Mouse (Mus musculus) stomach, embryonic 14.5 days (tissue): ENCODE results near the gene App. TPM values are rescaled to one million over a fixed set of nuclear protein-coding genes. Genes with fewer than 3 reads are reported as not detected.
A peak's percentile ranks its signal among the peaks of the same experiment; 100 is the strongest.

Experiments
- ATAC-seq: fragments of 200-750 bp; cut with Nextera tagmentation; 2 replicates; pipeline ENCODE4 v1.8.0; 2017; ENCODE audit warnings: low read depth, moderate TSS enrichment; ENCODE audit not compliant: insufficient number of reproducible peaks, insufficient read depth, low FRiP score
- H3K27ac ChIP-seq: fragments of 300-500 bp; sonication (generic); 2 replicates; pipeline ENCODE4 v1.5.1; 2014; ENCODE audit warnings: mild to moderate bottlenecking, low read length, moderate library complexity, mixed read lengths
- H3K27me3 ChIP-seq: fragments of 300-500 bp; sonication (generic); 2 replicates; pipeline ENCODE4 v1.6.1; 2014; ENCODE audit warnings: low read length, control low read depth, mixed read lengths; ENCODE audit not compliant: control insufficient read depth, insufficient read depth
- H3K36me3 ChIP-seq: fragments of 300-500 bp; sonication (generic); 2 replicates; pipeline ENCODE4 v1.6.1; 2014; ENCODE audit warnings: mild to moderate bottlenecking, control low read depth, low read length, moderate library complexity, mixed read lengths; ENCODE audit not compliant: control insufficient read depth, insufficient read depth
- H3K4me1 ChIP-seq: fragments of 300-500 bp; sonication (generic); 2 replicates; pipeline ENCODE4 v1.6.1; 2014; ENCODE audit warnings: low read length, control low read depth, mixed read lengths; ENCODE audit not compliant: control insufficient read depth, insufficient read depth
- H3K4me2 ChIP-seq: fragments of 300-500 bp; sonication (generic); replicated peaks from 2 replicates; pipeline ENCODE4 v1.6.1; 2014; ENCODE audit warnings: low read depth, low read length, control low read depth
- H3K4me3 ChIP-seq: fragments of 300-500 bp; sonication (generic); 2 replicates; pipeline ENCODE4 v1.5.1; 2014; ENCODE audit warnings: low read depth, low read length, control low read depth
- H3K9ac ChIP-seq: fragments of 300-500 bp; sonication (generic); replicated peaks from 2 replicates; pipeline ENCODE4 v1.6.1; 2014; ENCODE audit warnings: low read depth, mild to moderate bottlenecking, control low read depth, low read length, moderate library complexity, mixed read lengths
- H3K9me3 ChIP-seq: fragments of 300-500 bp; sonication (generic); 2 replicates; pipeline ENCODE4 v1.6.1; 2016; ENCODE audit warnings: low read depth, low read length, control low read depth; ENCODE audit not compliant: control insufficient read depth
- WGBS: fragments of 180-500 bp; shearing (Covaris S2); extraction: QIAGEN DNeasy Blood & Tissue Kit; methylation state at CpG from one replicate; pipeline ENCODE4 v1.1.7; 2014; 5-methylcytosine and 5-hydroxymethylcytosine counted together
- polyA plus RNA-seq: library from polyadenylated mRNA; unstranded; fragments of >200 nt; fragmentation: Nextera tagmentation; extraction: Ambion mirVana; gene quantifications from 2 replicates; pipeline ENCODE4 v1.2.1, GENCODE M21; 2014

Gene App
- polyA plus RNA-seq, 1 experiment from 2014 or later: 160 TPM

DNA sequence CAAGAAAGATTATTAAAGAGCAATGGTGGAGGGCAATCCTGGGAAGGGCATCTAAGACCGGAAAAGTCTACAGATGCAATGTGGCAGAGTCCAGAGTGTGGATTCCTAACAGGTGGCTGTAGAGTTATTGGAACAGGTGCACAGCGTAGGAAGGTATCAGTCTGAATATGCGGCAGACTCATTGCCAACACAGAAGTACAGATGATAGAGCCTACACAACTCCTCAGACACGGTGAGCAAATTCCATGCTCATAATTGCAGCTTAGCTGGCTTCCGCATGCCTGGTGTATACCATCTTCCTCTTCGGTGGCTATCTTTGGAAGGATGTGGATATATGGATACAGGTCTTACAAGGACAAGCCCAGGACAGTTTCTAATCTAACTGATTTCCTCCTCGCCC, 204.5 kb downstream of the App start:
- Histone ChIP-seq H3K4me3 (no peak overlapping the region), H3K27ac (no peak overlapping the region), H3K9ac (no peak overlapping the region), H3K9me3 (no peaks in the 10 kb centered on the region), H3K4me2 (no peak overlapping the region), H3K4me1 (peaks cover 4% of the 10 kb centered on the region; the same call in 1 of the 2 replicates), H3K27me3 (no peaks in the 10 kb centered on the region), H3K36me3 (peaks cover 5% of the 10 kb centered on the region; the same call in 1 of the 2 replicates)
- 95% methylated on average over 7 of the region's 7 CpGs for WGBS
- ATAC-seq: no peak

DNA sequence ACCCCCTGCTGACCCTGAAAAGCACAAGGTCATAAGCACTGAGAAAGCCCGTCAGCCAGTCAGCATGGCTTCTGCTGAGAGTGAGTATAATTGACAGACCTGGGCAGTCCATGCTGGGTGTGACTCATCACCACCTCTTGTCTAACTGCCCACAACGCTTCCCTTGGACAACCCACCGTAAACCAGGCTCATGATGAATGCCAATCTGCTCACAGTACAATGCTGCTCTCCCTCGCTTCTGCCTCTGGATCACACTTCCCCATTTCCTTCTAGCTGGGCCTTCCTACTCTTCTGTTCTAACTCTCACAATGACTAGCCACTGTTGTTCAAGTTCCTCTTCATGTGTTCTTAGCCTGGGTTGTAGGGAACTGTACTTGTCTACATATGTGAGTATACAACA, 206.6 kb downstream of the App start:
- Histone ChIP-seq H3K9me3 (no peaks in the 10 kb centered on the region), H3K27ac (no peak overlapping the region), H3K4me1 (no peaks in the 10 kb centered on the region; the same call in 1 of the 2 replicates), H3K4me2 (no peak overlapping the region), H3K4me3 (no peak overlapping the region), H3K36me3 (peaks cover 12% of the 10 kb centered on the region; the same call in 1 of the 2 replicates), H3K9ac (no peak overlapping the region), H3K27me3 (no peaks in the 10 kb centered on the region)
- 83% methylated on average over 4 of the region's 4 CpGs for WGBS
- no peak for ATAC-seq

DNA sequence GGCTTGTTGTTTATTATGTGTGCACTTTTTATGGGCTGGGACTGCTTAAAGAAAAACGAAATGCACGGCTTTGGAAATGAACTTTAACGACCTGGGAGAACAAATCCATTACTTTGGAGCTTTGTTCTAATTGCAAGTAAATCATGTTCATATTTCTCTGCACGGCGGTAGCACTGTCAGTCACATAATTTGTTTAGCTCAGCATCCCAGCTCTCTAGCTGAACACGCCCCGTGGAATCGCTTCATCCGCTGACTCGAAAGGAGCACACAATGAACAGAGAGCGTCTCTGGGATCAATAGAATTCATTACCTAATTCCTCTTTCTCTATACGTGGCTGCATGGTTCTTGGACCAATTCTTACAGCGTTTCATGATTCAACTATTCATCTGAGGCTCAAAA, 207.5 kb downstream of the App start:
- H3K9me3 ChIP-seq: no peaks in the 10 kb centered on the region
- no peak overlapping the region for H3K9ac ChIP-seq
- WGBS: 75% methylated on average over 13 of the region's 13 CpGs
- H3K4me1 ChIP-seq: no peaks in the 10 kb centered on the region
- no peak overlapping the region for H3K4me3 ChIP-seq
- H3K4me2 ChIP-seq: no peak overlapping the region
- ATAC-seq: no peak
- no peak overlapping the region for H3K27ac ChIP-seq
- H3K36me3 ChIP-seq: peaks cover 15% of the 10 kb centered on the region; the same call in 1 of the 2 replicates
- no peaks in the 10 kb centered on the region for H3K27me3 ChIP-seq

DNA sequence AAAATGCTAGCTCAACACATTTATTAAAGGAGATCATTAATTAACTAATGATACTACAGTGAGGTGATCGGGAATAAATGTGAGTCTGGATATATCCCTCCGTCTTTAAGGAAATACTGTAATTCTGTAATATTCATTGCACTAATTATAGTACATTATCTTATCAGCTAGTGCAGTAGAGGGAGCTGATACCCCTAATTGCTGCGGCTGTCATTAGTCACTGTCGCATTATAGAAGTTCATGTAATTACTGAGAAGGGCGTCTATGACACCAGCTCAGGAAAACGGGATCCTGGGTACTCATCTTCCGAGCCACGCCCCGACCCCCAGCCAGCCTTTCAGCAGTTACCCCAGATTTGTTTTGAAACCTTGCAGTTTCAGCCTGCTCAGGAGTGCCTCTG, 209.6 kb downstream of the App start:
- H3K27me3 ChIP-seq: no peaks in the 10 kb centered on the region
- no peak overlapping the region for H3K9ac ChIP-seq
- H3K9me3 ChIP-seq: no peaks in the 10 kb centered on the region
- no peak overlapping the region for H3K27ac ChIP-seq
- ATAC-seq: no peak
- 82% methylated on average over 9 of the region's 9 CpGs for WGBS
- H3K36me3 ChIP-seq: peaks cover 15% of the 10 kb centered on the region
- H3K4me3 ChIP-seq: no peak overlapping the region
- H3K4me2 ChIP-seq: no peak overlapping the region
- H3K4me1 ChIP-seq: no peaks in the 10 kb centered on the region

DNA sequence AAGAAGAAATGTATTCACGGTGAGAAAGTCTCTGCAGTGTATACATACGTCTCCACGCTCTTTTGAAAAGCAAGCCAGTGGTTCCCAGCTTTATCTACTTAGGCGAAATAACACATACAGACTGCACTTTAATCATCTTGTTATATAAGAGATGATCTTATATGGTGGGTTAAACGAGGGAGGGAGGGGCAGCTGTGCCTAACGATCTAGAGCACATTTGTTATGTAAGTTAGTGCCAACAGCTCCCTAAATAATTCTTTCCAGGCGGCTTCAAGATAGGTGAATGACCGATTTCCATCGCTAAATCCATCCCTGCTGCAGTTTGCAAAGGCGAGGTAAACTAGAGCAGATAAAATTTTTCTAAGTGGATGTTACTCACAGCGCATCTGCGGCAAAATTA, 210.0 kb downstream of the App start:
- H3K9ac ChIP-seq: no peak overlapping the region
- H3K27me3 ChIP-seq: no peaks in the 10 kb centered on the region
- H3K9me3 ChIP-seq: no peaks in the 10 kb centered on the region
- no peak for ATAC-seq
- peaks cover 15% of the 10 kb centered on the region for H3K36me3 ChIP-seq
- no peak overlapping the region for H3K4me3 ChIP-seq
- no peak overlapping the region for H3K4me2 ChIP-seq
- H3K4me1 ChIP-seq: no peaks in the 10 kb centered on the region
- no peak overlapping the region for H3K27ac ChIP-seq
- WGBS: 85% methylated on average over 12 of the region's 12 CpGs

DNA sequence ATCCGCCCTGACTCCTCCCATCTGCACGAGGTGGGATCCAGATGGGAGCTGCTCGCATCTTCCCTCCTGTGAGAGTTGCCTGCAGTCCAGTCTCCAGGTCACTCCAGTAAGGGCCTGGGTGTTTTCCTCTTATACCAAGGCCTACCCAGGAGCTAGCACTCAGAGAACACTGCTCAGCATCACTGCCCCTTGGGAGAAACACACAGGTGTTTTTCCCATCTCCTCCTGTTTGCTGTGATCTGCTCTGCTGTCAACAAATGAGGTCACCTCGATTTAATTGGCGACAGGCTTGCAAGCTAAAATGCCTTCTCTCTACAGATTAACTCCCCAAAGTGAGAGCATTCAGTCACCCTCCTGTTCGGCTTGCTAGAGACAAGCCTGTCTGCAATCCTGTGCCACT, 216.3 kb downstream of the App start:
- ATAC-seq: no peak
- H3K4me3 ChIP-seq: no peak overlapping the region
- WGBS: 68% methylated on average over 6 of the region's 6 CpGs
- H3K9ac ChIP-seq: no peak overlapping the region
- no peaks in the 10 kb centered on the region for H3K27me3 ChIP-seq
- H3K4me2 ChIP-seq: no peak overlapping the region
- no peaks in the 10 kb centered on the region for H3K4me1 ChIP-seq
- H3K36me3 ChIP-seq: peaks cover 8% of the 10 kb centered on the region
- no peak overlapping the region for H3K27ac ChIP-seq
- no peaks in the 10 kb centered on the region for H3K9me3 ChIP-seq

DNA sequence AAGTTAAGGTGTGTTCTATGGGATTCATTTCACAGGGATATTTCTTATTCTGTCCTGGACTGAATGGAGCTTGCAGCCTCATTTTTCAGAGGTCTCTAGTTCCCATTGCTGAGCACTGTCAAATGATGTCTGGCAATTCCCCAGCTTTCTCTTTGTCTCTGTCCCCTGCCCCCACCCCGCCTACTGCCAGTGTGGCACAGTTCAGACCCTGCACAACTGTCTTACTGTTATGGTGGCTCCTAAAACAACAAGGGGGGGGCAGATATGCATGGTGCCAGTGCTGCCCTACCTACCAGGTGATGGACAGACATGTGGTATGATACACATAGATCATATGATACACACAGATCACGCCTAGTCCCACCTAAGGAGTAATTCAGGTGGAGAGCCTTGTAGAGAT, 216.9 kb downstream of the App start:
- Histone ChIP-seq H3K27me3 (no peaks in the 10 kb centered on the region), H3K36me3 (peaks cover 8% of the 10 kb centered on the region)
- WGBS: 91% methylated on average over 2 of the region's 2 CpGs

DNA sequence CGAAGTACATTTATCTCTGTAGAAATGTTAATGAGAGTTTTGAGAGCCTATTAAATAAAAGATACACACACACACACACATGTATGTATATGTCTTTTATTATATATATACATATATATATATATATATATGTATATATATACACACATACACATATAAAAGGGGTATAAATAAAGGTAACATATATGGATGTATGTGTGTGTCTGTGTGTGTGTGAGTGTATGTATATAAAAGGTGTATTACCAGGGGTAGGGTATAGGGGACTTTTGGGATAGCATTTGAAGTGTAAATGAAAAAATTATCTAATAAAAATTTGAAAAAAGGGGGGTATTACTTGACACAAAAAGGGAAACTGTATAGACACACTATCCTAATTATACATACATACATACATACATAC, 217.7 kb downstream of the App start:
- Histone ChIP-seq H3K27me3 (no peaks in the 10 kb centered on the region), H3K4me1 (no peaks in the 10 kb centered on the region), H3K27ac (no peak overlapping the region), H3K4me3 (no peak overlapping the region), H3K36me3 (peaks cover 4% of the 10 kb centered on the region), H3K4me2 (no peak overlapping the region), H3K9ac (no peak overlapping the region), H3K9me3 (no peaks in the 10 kb centered on the region)
- peak; percentile 15; the same call in 1 of the 2 replicates for ATAC-seq
- 65% methylated on average over 1 of the region's 1 CpGs for WGBS

More for the DNA sequence above, 216.9 kb downstream of the App start:
- Histone ChIP-seq H3K27ac (no peak overlapping the region), H3K4me2 (no peak overlapping the region), H3K4me3 (no peak overlapping the region), H3K4me1 (no peaks in the 10 kb centered on the region), H3K9ac (no peak overlapping the region), H3K9me3 (no peaks in the 10 kb centered on the region)
- ATAC-seq: no peak

DNA sequence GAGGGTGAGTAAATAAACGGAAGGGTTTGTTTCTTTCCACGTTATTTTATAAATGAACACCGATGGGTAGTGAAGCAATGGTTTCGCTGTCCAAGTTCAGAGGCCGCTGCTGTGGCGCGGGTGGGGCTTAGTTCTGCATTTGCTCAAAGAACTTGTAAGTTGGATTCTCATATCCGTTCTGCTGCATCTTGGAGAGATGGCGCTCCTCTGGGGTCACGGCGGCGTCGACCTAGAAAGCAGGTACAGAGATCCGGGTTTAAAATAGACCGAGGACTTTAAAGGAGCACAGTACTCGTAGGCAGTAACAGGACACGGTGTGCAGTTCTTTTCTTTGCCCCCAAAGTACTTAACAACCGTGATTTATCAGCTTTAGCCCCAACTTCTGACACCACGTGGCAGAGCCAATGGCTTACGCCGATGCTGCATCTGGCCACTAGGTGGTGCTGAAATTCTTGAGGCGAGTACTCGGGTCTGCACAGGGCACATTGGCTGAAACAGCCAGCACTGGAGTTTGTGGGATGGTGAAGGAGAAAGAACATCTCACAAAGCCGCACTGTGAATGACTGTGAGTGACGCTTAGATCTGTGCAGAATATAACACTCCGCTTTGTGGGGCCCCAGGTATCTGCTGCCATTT, 218.2 kb downstream of the App start:
- Histone ChIP-seq H3K4me3 (no peak overlapping the region), H3K9ac (no peak overlapping the region), H3K9me3 (no peaks in the 10 kb centered on the region), H3K4me2 (peak overlapping the region; percentile 20; the same call in 1 of the 2 replicates), H3K36me3 (no peaks in the 10 kb centered on the region; the same call in none of the 2 replicates), H3K27me3 (no peaks in the 10 kb centered on the region), H3K4me1 (no peaks in the 10 kb centered on the region), H3K27ac (no peak overlapping the region)
- ATAC-seq: peak; percentile 80
- WGBS: 31% methylated on average over 26 of the region's 26 CpGs
